Mouse (Mus musculus): ENCODE data around the gene Tent5d. TPM values are rescaled to one million over a fixed set of nuclear protein-coding genes. Genes with fewer than 3 reads are reported as not detected.
A peak's percentile ranks its signal among the peaks of the same experiment; 100 is the strongest.

Gene Tent5d
- 0.05 TPM in 1 of 2 replicates, not detected in the other for polyA plus RNA-seq (2016; fragmentation: Nextera tagmentation; extraction: Ambion mirVana)

- Histone ChIP-seq H3K4me1 (replicated peaks) (no peaks in the 10 kb centered on the region), H3K9me3 (no peaks in the 10 kb centered on the region), H3K27me3 (ENCODE audit: insufficient read depth, poor library complexity, severe bottlenecking) (no peaks in the 10 kb centered on the region), H3K27ac (no peak within 1 kb of the TSS), H3K4me3 (no peak within 1 kb of the TSS), H3K36me3 (no peaks in the 10 kb centered on the region)
- DNase-seq (ENCODE audit: low spot score) = no peak
- WGBS = 84% methylated on average over 1 of the region's 1 CpGs
Observed at GRCm38 (mm10) chrX:107792290-107792689, at the start of gene Tent5d. TSS of gene Tent5d (plus strand) at chrX:107792590.

GRCm38 (mm10) chrX:107767896-107768295, 24.5 kb upstream of the Tent5d start:
- H3K9me3 ChIP-seq = no peaks in the 10 kb centered on the region
- no peaks in the 10 kb centered on the region for H3K27me3 ChIP-seq (ENCODE audit: insufficient read depth, poor library complexity, severe bottlenecking)
- no peaks in the 10 kb centered on the region for H3K36me3 ChIP-seq
- WGBS = 26% methylated on average over 3 of the region's 3 CpGs
- H3K4me3 ChIP-seq = no peak overlapping the region
- no peak overlapping the region for H3K27ac ChIP-seq
- no peak for DNase-seq (ENCODE audit: low spot score)
- H3K4me1 ChIP-seq (replicated peaks) = no peaks in the 10 kb centered on the region

GRCm38 (mm10) chrX:107790136-107790535, 2.3 kb upstream of the Tent5d start:
- Histone ChIP-seq H3K4me3 (no peak overlapping the region), H3K27me3 (ENCODE audit: insufficient read depth, poor library complexity, severe bottlenecking) (no peaks in the 10 kb centered on the region), H3K9me3 (no peaks in the 10 kb centered on the region), H3K4me1 (replicated peaks) (no peaks in the 10 kb centered on the region), H3K27ac (no peak overlapping the region), H3K36me3 (no peaks in the 10 kb centered on the region)
- no peak for DNase-seq (ENCODE audit: low spot score)
- WGBS = 100% methylated on average over 1 of the region's 1 CpGs

- no peak for DNase-seq (ENCODE audit: low spot score)
- no peaks in the 10 kb centered on the region for H3K9me3 ChIP-seq
- WGBS = 27% methylated on average over 8 of the region's 8 CpGs
Observed at GRCm38 (mm10) chrX:107790750-107791493, 1.5 kb upstream of the Tent5d start.

GRCm38 (mm10) chrX:107795785-107796184, 3.4 kb downstream of the Tent5d start:
- Histone ChIP-seq H3K4me1 (replicated peaks) (no peaks in the 10 kb centered on the region), H3K27ac (no peak overlapping the region), H3K9me3 (no peaks in the 10 kb centered on the region), H3K4me3 (no peak overlapping the region), H3K27me3 (ENCODE audit: insufficient read depth, poor library complexity, severe bottlenecking) (no peaks in the 10 kb centered on the region), H3K36me3 (no peaks in the 10 kb centered on the region)
- no peak for DNase-seq (ENCODE audit: low spot score)
- WGBS = 82% methylated on average over 1 of the region's 1 CpGs

More at GRCm38 (mm10) chrX:107790750-107791493, 1.5 kb upstream of the Tent5d start:
- H3K27me3 ChIP-seq (ENCODE audit: insufficient read depth, poor library complexity, severe bottlenecking) = no peaks in the 10 kb centered on the region
- no peaks in the 10 kb centered on the region for H3K4me1 ChIP-seq (replicated peaks)
- H3K4me3 ChIP-seq = no peak overlapping the region
- no peak overlapping the region for H3K27ac ChIP-seq
- no peaks in the 10 kb centered on the region for H3K36me3 ChIP-seq

- Histone ChIP-seq H3K36me3 (no peaks in the 10 kb centered on the region), H3K4me1 (replicated peaks) (no peaks in the 10 kb centered on the region), H3K4me3 (no peak overlapping the region), H3K27me3 (ENCODE audit: insufficient read depth, poor library complexity, severe bottlenecking) (no peaks in the 10 kb centered on the region), H3K27ac (no peak overlapping the region), H3K9me3 (no peaks in the 10 kb centered on the region)
- no peak for DNase-seq (ENCODE audit: low spot score)
- 97% methylated on average over 2 of the region's 2 CpGs for WGBS
Observed at GRCm38 (mm10) chrX:107796919-107797318, 4.5 kb downstream of the Tent5d start.

GRCm38 (mm10) chrX:107812120-107812519, 19.7 kb downstream of the Tent5d start:
- no peaks in the 10 kb centered on the region for H3K27me3 ChIP-seq (ENCODE audit: insufficient read depth, poor library complexity, severe bottlenecking)
- H3K9me3 ChIP-seq = no peaks in the 10 kb centered on the region
- no peaks in the 10 kb centered on the region for H3K4me1 ChIP-seq (replicated peaks)
- H3K4me3 ChIP-seq = no peak overlapping the region
- no peaks in the 10 kb centered on the region for H3K36me3 ChIP-seq
- DNase-seq (ENCODE audit: low spot score) = no peak
- H3K27ac ChIP-seq = no peak overlapping the region

- Histone ChIP-seq H3K27ac (peak overlapping the region; percentile 88), H3K9me3 (no peaks in the 10 kb centered on the region), H3K4me1 (replicated peaks) (no peaks in the 10 kb centered on the region), H3K4me3 (peak overlapping the region; percentile 63), H3K36me3 (no peaks in the 10 kb centered on the region), H3K27me3 (ENCODE audit: insufficient read depth, poor library complexity, severe bottlenecking) (no peaks in the 10 kb centered on the region)
- DNase-seq (ENCODE audit: low spot score) = no peak
- WGBS = 19% methylated on average over 32 of the region's 32 CpGs
Observed at GRCm38 (mm10) chrX:107815502-107816217, 23.3 kb downstream of the Tent5d start.

- Histone ChIP-seq H3K27ac (peak within 1 kb of the TSS; percentile 88), H3K9me3 (no peaks in the 10 kb centered on the region), H3K4me3 (peak within 1 kb of the TSS; percentile 63), H3K36me3 (no peaks in the 10 kb centered on the region), H3K27me3 (ENCODE audit: insufficient read depth, poor library complexity, severe bottlenecking) (no peaks in the 10 kb centered on the region), H3K4me1 (replicated peaks) (no peaks in the 10 kb centered on the region)
- 23% methylated on average over 28 of the region's 28 CpGs for WGBS
- peak; percentile 79 for DNase-seq (ENCODE audit: low spot score)
Observed at GRCm38 (mm10) chrX:107816218-107816554, 23.8 kb downstream of the Tent5d start, which contains the start of gene 2610002M06Rik. TSS of gene 2610002M06Rik (minus strand) at chrX:107816334.

GRCm38 (mm10) chrX:107816726-107817125, 24.3 kb downstream of the Tent5d start:
- DNase-seq (ENCODE audit: low spot score) = no peak
- Histone ChIP-seq H3K27ac (no peak overlapping the region), H3K4me3 (no peak overlapping the region; the same call in 1 of the 2 replicates), H3K27me3 (ENCODE audit: insufficient read depth, poor library complexity, severe bottlenecking) (no peaks in the 10 kb centered on the region), H3K36me3 (no peaks in the 10 kb centered on the region), H3K9me3 (no peaks in the 10 kb centered on the region), H3K4me1 (replicated peaks) (no peaks in the 10 kb centered on the region)
- 85% methylated on average over 6 of the region's 6 CpGs for WGBS

GRCm38 (mm10) chrX:107858165-107858564, 65.8 kb downstream of the Tent5d start:
- WGBS = 39% methylated on average over 4 of the region's 4 CpGs
- no peaks in the 10 kb centered on the region for H3K4me1 ChIP-seq (replicated peaks)
- no peak overlapping the region for H3K27ac ChIP-seq
- H3K36me3 ChIP-seq = no peaks in the 10 kb centered on the region
- H3K9me3 ChIP-seq = no peaks in the 10 kb centered on the region
- no peak overlapping the region for H3K4me3 ChIP-seq
- DNase-seq (ENCODE audit: low spot score) = no peak
- H3K27me3 ChIP-seq (ENCODE audit: insufficient read depth, poor library complexity, severe bottlenecking) = no peaks in the 10 kb centered on the region
